Mouse (Mus musculus) embryonic fibroblast, embryonic 13.5 days (primary cell): Measurements from ENCODE around the gene Gdpd5. TPM values are rescaled to one million over a fixed set of nuclear protein-coding genes. Genes with fewer than 3 reads are reported as not detected.
"Not testable (repeated sequence)": the region's sequence is repeated elsewhere in the genome, so short reads cannot be mapped to it uniquely, and the experiment has no call there.

Experiments
- H3K27ac ChIP-seq: 2 replicates; pipeline ENCODE4 v1.5.1; 2012; ENCODE audit warnings: low read length, control low read depth, inconsistent platforms; ENCODE audit not compliant: insufficient read depth
- H3K4me1 ChIP-seq: 2 replicates; pipeline ENCODE4 v1.6.1; 2011; ENCODE audit warnings: low read length; ENCODE audit not compliant: control insufficient read depth, insufficient read depth
- H3K4me3 ChIP-seq: 2 replicates; pipeline ENCODE4 v1.5.1; 2011; ENCODE audit warnings: mild to moderate bottlenecking, control low read depth, low read length; ENCODE audit not compliant: insufficient read depth
- CTCF ChIP-seq: IDR thresholded peaks from 2 replicates; pipeline ENCODE4 v1.5.1; 2011; ENCODE audit warnings: mild to moderate bottlenecking, control low read depth, low read length, moderate library complexity, borderline replicate concordance; ENCODE audit not compliant: insufficient read depth
- POLR2A ChIP-seq: IDR thresholded peaks from 2 replicates; pipeline ENCODE4 v1.6.1; 2011; ENCODE audit warnings: low read depth, mild to moderate bottlenecking, control low read depth, low read length, moderate library complexity
- polyA plus RNA-seq: library from polyadenylated mRNA; stranded (reverse); fragments of >200 nt; gene quantifications from 2 replicates; pipeline ENCODE4 v1.2.4, GENCODE M21; 2011; ENCODE audit warnings: low read depth; ENCODE audit not compliant: missing spikeins, insufficient read length

The Gdpd5 gene
- polyA plus RNA-seq, 1 experiment: 12.0 TPM

- peak within 1 kb of the TSS; percentile 100 for H3K4me3 ChIP-seq
- H3K4me1 ChIP-seq: peaks cover 14% of the 10 kb centered on the region
- TF ChIP-seq POLR2A (peak; percentile 85), CTCF (no peak)
- peak within 1 kb of the TSS; percentile 66 for H3K27ac ChIP-seq
These were observed 102.2 kb downstream of the Gdpd5 start, which contains the start of gene Rps3 for GRCm38 (mm10) chr7:99483271-99483923. Gene Rps3 (minus strand): TSS chr7:99483738.

- H3K4me1 ChIP-seq: peaks cover 12% of the 10 kb centered on the region
- H3K4me3 ChIP-seq: no peak overlapping the region
- no peak overlapping the region for H3K27ac ChIP-seq
- TF ChIP-seq POLR2A (no peak), CTCF (no peak)
These were observed 102.7 kb downstream of the Gdpd5 start for GRCm38 (mm10) chr7:99483924-99484319.

- Histone ChIP-seq H3K4me1 (peaks cover 7% of the 10 kb centered on the region), H3K27ac (no peak overlapping the region), H3K4me3 (no peak overlapping the region)
- TF ChIP-seq POLR2A (no peak), CTCF (no peak)
These were observed 103.5 kb downstream of the Gdpd5 start for GRCm38 (mm10) chr7:99484679-99485078.

GRCm38 (mm10) chr7:99489708-99490107 is 108.5 kb downstream of the Gdpd5 start:
- no peaks in the 10 kb centered on the region for H3K4me1 ChIP-seq
- H3K27ac ChIP-seq: no peak overlapping the region
- no peak overlapping the region for H3K4me3 ChIP-seq
- TF ChIP-seq CTCF (no peak), POLR2A (no peak)

- no peak overlapping the region for H3K4me3 ChIP-seq
- TF ChIP-seq POLR2A: no peak
- no peak for TF ChIP-seq CTCF
- H3K27ac ChIP-seq: no peak overlapping the region
- H3K4me1 ChIP-seq: no peaks in the 10 kb centered on the region
These were observed 117.9 kb downstream of the Gdpd5 start for GRCm38 (mm10) chr7:99499128-99499527.

GRCm38 (mm10) chr7:99500201-99500600 is 119.0 kb downstream of the Gdpd5 start:
- Histone ChIP-seq H3K27ac (no peak overlapping the region), H3K4me3 (no peak overlapping the region), H3K4me1 (no peaks in the 10 kb centered on the region)
- TF ChIP-seq POLR2A (no peak), CTCF (peak; percentile 84)

- no peaks in the 10 kb centered on the region for H3K4me1 ChIP-seq
- H3K27ac ChIP-seq: no peak overlapping the region
- no peak for TF ChIP-seq CTCF
- no peak for TF ChIP-seq POLR2A
- no peak overlapping the region for H3K4me3 ChIP-seq
These were observed 119.4 kb downstream of the Gdpd5 start for GRCm38 (mm10) chr7:99500655-99501054.

GRCm38 (mm10) chr7:99501148-99501547 is 119.9 kb downstream of the Gdpd5 start:
- Histone ChIP-seq H3K27ac (no peak overlapping the region), H3K4me1 (no peaks in the 10 kb centered on the region), H3K4me3 (no peak overlapping the region)
- no peak for TF ChIP-seq CTCF
- TF ChIP-seq POLR2A: no peak

- Histone ChIP-seq H3K4me1 (no peaks in the 10 kb centered on the region), H3K27ac (no peak overlapping the region), H3K4me3 (no peak overlapping the region)
- TF ChIP-seq CTCF: no peak
- TF ChIP-seq POLR2A: no peak
These were observed 123.3 kb downstream of the Gdpd5 start for GRCm38 (mm10) chr7:99504556-99504955.

GRCm38 (mm10) chr7:99508187-99508586 is 127.0 kb downstream of the Gdpd5 start:
- H3K4me1 ChIP-seq, H3K27ac ChIP-seq, H3K4me3 ChIP-seq: not testable (repeated sequence)

GRCm38 (mm10) chr7:99510087-99510501 is 128.9 kb downstream of the Gdpd5 start:
- no peak overlapping the region for H3K27ac ChIP-seq
- H3K4me1 ChIP-seq: no peaks in the 10 kb centered on the region
- TF ChIP-seq CTCF (no peak), POLR2A (no peak)
- no peak overlapping the region for H3K4me3 ChIP-seq

Other genes with a start within 250 kb of the Gdpd5 start
- 40.2 and 40.8 TPM in 2 replicates for gene Uvrag, start 240.3 kb upstream of the Gdpd5 start, polyA plus RNA-seq
- 2.9 and 4.7 TPM in 2 replicates for gene Dgat2, start 198.7 kb upstream of the Gdpd5 start, polyA plus RNA-seq
- 7.4 and 11.0 TPM in 2 replicates for gene Mogat2, start 142.8 kb upstream of the Gdpd5 start, polyA plus RNA-seq
- gene Map6, start 114.0 kb upstream of the Gdpd5 start, polyA plus RNA-seq: 52.9 and 77.8 TPM in 2 replicates
- gene Serpinh1, start 28.2 kb upstream of the Gdpd5 start, polyA plus RNA-seq: 2,134 and 2,700 TPM in 2 replicates
- gene Klhl35, start 84.6 kb downstream of the Gdpd5 start, polyA plus RNA-seq: not detected in 2 replicates
- gene Rps3, start 102.3 kb downstream of the Gdpd5 start, polyA plus RNA-seq: 1,504 and 1,592 TPM in 2 replicates
- 6.4 and 6.6 TPM in 2 replicates for gene Arrb1, start 154.1 kb downstream of the Gdpd5 start, polyA plus RNA-seq
- gene Tpbgl, start 245.7 kb downstream of the Gdpd5 start, polyA plus RNA-seq: 0.17 and 0.28 TPM in 2 replicates